Mouse (Mus musculus) heart, embryonic 14.5 days (tissue): Measurements from ENCODE around the gene Elmo1. TPM values are rescaled to one million over a fixed set of nuclear protein-coding genes. Genes with fewer than 3 reads are reported as not detected.

Experiments used
- ATAC-seq: fragments of 200-750 bp; cut with Nextera tagmentation; 2 replicates; pipeline ENCODE4 v1.8.0; 2017; ENCODE audit warnings: low read depth, moderate TSS enrichment; ENCODE audit not compliant: insufficient number of reproducible peaks, insufficient read depth, low FRiP score
- H3K27ac ChIP-seq, 2 experiments: fragments of 200-500 bp in 1 of 2; fragments of 300-500 bp in 1 of 2; sonication (generic) in 1 of 2; replicated peaks in 1 of 2; 2 replicates each; pipeline ENCODE4 v1.5.1; 2012 to 2014; ENCODE audit warnings: low read depth in 2 of 2, low read length in 2 of 2, control low read depth in 1 of 2, mild to moderate bottlenecking in 1 of 2, mixed read lengths in 1 of 2; ENCODE audit not compliant: control insufficient read depth in 1 of 2, insufficient read depth in 1 of 2
- H3K27me3 ChIP-seq: fragments of 300-500 bp; sonication (generic); 2 replicates; pipeline ENCODE4 v1.6.1; 2014; ENCODE audit warnings: mild to moderate bottlenecking, low read length, control low read depth; ENCODE audit not compliant: control insufficient read depth, insufficient read depth
- H3K36me3 ChIP-seq: fragments of 300-500 bp; sonication (generic); 2 replicates; pipeline ENCODE4 v1.6.1; 2014; ENCODE audit warnings: mild to moderate bottlenecking, control low read depth, low read length, mixed read lengths; ENCODE audit not compliant: control insufficient read depth, insufficient read depth
- H3K4me1 ChIP-seq, 2 experiments: fragments of 200-500 bp in 1 of 2; fragments of 300-500 bp in 1 of 2; sonication (generic) in 1 of 2; 2 replicates each; pipeline ENCODE4 v1.6.1; 2012 to 2014; ENCODE audit warnings: low read length in 2 of 2, control low read depth in 1 of 2, mixed read lengths in 1 of 2; ENCODE audit not compliant: control insufficient read depth in 2 of 2, insufficient read depth in 2 of 2
- H3K4me2 ChIP-seq: fragments of 300-500 bp; sonication (generic); 2 replicates; pipeline ENCODE4 v1.6.1; 2014; ENCODE audit warnings: mild to moderate bottlenecking, low read length
- H3K4me3 ChIP-seq, 2 experiments: fragments of 200-500 bp in 1 of 2; fragments of 300-500 bp in 1 of 2; sonication (generic) in 1 of 2; 2 replicates each; pipeline ENCODE4 v1.5.1; 2012 to 2014; ENCODE audit warnings: low read length in 2 of 2, mild to moderate bottlenecking in 2 of 2, control low read depth in 1 of 2, low read depth in 1 of 2, moderate library complexity in 1 of 2; ENCODE audit not compliant: control insufficient read depth in 1 of 2, insufficient read depth in 1 of 2
- H3K9ac ChIP-seq: fragments of 300-500 bp; sonication (generic); 2 replicates; pipeline ENCODE4 v1.6.1; 2014; ENCODE audit warnings: mild to moderate bottlenecking, low read length
- H3K9me3 ChIP-seq: fragments of 300-500 bp; sonication (generic); 2 replicates; pipeline ENCODE4 v1.6.1; 2016; ENCODE audit warnings: low read length, control low read depth; ENCODE audit not compliant: control insufficient read depth
- WGBS: fragments of 180-500 bp; shearing (Covaris S2); extraction: QIAGEN DNeasy Blood & Tissue Kit; methylation state at CpG from one replicate; pipeline ENCODE4 v1.1.7; 2014; 5-methylcytosine and 5-hydroxymethylcytosine counted together
- polyA plus RNA-seq: library from polyadenylated mRNA; unstranded; fragments of >200 nt; fragmentation: Nextera tagmentation; extraction: Ambion mirVana; gene quantifications from 2 replicates; pipeline ENCODE4 v1.2.1, GENCODE M21; 2014

The Elmo1 gene
- polyA plus RNA-seq, 1 experiment from 2014 or later = 10.4 TPM

GRCm38 (mm10) chr13:20146848-20147247, 56.5 kb downstream of the Elmo1 start:
- Histone ChIP-seq H3K4me1 (peaks cover 2 to 8% of the 10 kb centered on the region in 2 experiments; a peak in 3 of 4 replicates), H3K4me2 (no peak overlapping the region), H3K27me3 (no peaks in the 10 kb centered on the region), H3K9ac (no peak overlapping the region), H3K36me3 (no peaks in the 10 kb centered on the region), H3K27ac (no peak overlapping the region), H3K9me3 (no peaks in the 10 kb centered on the region), H3K4me3 (no peak overlapping the region)
- no peak for ATAC-seq
- 80% methylated on average over 4 of the region's 4 CpGs for WGBS

GRCm38 (mm10) chr13:20147736-20148135, 57.3 kb downstream of the Elmo1 start:
- H3K9me3 ChIP-seq = no peaks in the 10 kb centered on the region
- no peaks in the 10 kb centered on the region for H3K36me3 ChIP-seq
- WGBS = 63% methylated on average over 4 of the region's 4 CpGs
- ATAC-seq = 0 out of 2 replicates have a peak, but pooled peaks have one; percentile 62
- H3K4me2 ChIP-seq = no peak overlapping the region
- H3K27me3 ChIP-seq = no peaks in the 10 kb centered on the region
- no peak overlapping the region for H3K27ac ChIP-seq
- peaks cover 0 to 6% of the 10 kb centered on the region in 2 experiments; a peak in 2 of 4 replicates for H3K4me1 ChIP-seq
- H3K9ac ChIP-seq = no peak overlapping the region
- no peak overlapping the region for H3K4me3 ChIP-seq

- H3K4me1 ChIP-seq = peaks cover 0 to 6% of the 10 kb centered on the region in 2 experiments; a peak in 2 of 4 replicates
- no peaks in the 10 kb centered on the region for H3K27me3 ChIP-seq
- H3K9ac ChIP-seq = no peak overlapping the region
- H3K36me3 ChIP-seq = no peaks in the 10 kb centered on the region
- H3K27ac ChIP-seq = no peak overlapping the region
- H3K4me3 ChIP-seq = no peak overlapping the region
- ATAC-seq = no peak
- no peak overlapping the region for H3K4me2 ChIP-seq
- WGBS = 60% methylated on average over 11 of the region's 11 CpGs
- no peaks in the 10 kb centered on the region for H3K9me3 ChIP-seq
Observed at GRCm38 (mm10) chr13:20150130-20150835, 59.9 kb downstream of the Elmo1 start.

- H3K4me1 ChIP-seq = peaks cover 0 to 6% of the 10 kb centered on the region in 2 experiments; a peak in 2 of 4 replicates
- no peak overlapping the region for H3K9ac ChIP-seq
- H3K27me3 ChIP-seq = no peaks in the 10 kb centered on the region
- no peak overlapping the region for H3K27ac ChIP-seq
- no peak for ATAC-seq
- H3K4me3 ChIP-seq = no peak overlapping the region
- no peaks in the 10 kb centered on the region for H3K36me3 ChIP-seq
- no peaks in the 10 kb centered on the region for H3K9me3 ChIP-seq
- 27% methylated on average over 4 of the region's 4 CpGs for WGBS
- H3K4me2 ChIP-seq = no peak overlapping the region
Observed at GRCm38 (mm10) chr13:20151302-20151978, 61.0 kb downstream of the Elmo1 start.

GRCm38 (mm10) chr13:20157059-20157458, 66.7 kb downstream of the Elmo1 start:
- Histone ChIP-seq H3K9ac (no peak overlapping the region), H3K27ac (no peak overlapping the region), H3K4me2 (no peak overlapping the region), H3K9me3 (no peaks in the 10 kb centered on the region), H3K4me1 (no peaks in the 10 kb centered on the region; a peak in 1 of 4 replicates), H3K27me3 (no peaks in the 10 kb centered on the region), H3K4me3 (no peak overlapping the region), H3K36me3 (no peaks in the 10 kb centered on the region)
- WGBS = 59% methylated on average over 1 of the region's 1 CpGs
- ATAC-seq = no peak

GRCm38 (mm10) chr13:20157529-20157928, 67.1 kb downstream of the Elmo1 start:
- WGBS = 65% methylated on average over 5 of the region's 5 CpGs

GRCm38 (mm10) chr13:20163339-20163954, 73.1 kb downstream of the Elmo1 start:
- Histone ChIP-seq H3K36me3 (no peaks in the 10 kb centered on the region), H3K4me2 (no peak overlapping the region), H3K9ac (no peak overlapping the region), H3K9me3 (no peaks in the 10 kb centered on the region), H3K4me3 (no peak overlapping the region), H3K27me3 (no peaks in the 10 kb centered on the region), H3K4me1 (peaks cover 0 to 8% of the 10 kb centered on the region in 2 experiments; a peak in 3 of 4 replicates), H3K27ac (peak overlapping the region in 1 of 2 experiments; percentile 19; a peak in 1 of 4 replicates)
- no peak for ATAC-seq
- WGBS = 26% methylated on average over 10 of the region's 10 CpGs

More at GRCm38 (mm10) chr13:20157529-20157928, 67.1 kb downstream of the Elmo1 start:
- H3K4me1 ChIP-seq = no peaks in the 10 kb centered on the region; a peak in 1 of 4 replicates
- H3K4me3 ChIP-seq = no peak overlapping the region
- ATAC-seq = no peak
- no peak overlapping the region for H3K9ac ChIP-seq
- no peak overlapping the region for H3K4me2 ChIP-seq
- no peak overlapping the region for H3K27ac ChIP-seq
- no peaks in the 10 kb centered on the region for H3K36me3 ChIP-seq
- no peaks in the 10 kb centered on the region for H3K27me3 ChIP-seq
- H3K9me3 ChIP-seq = no peaks in the 10 kb centered on the region
